Mouse (Mus musculus) limb, embryonic 11.5 days (tissue): ENCODE measurements at regions not wholly inside any gene's neighbourhood (a gene's known extent, or its start where the extent isn't known, plus 50 kb on each side); places are given as distances from the start of the nearest gene placed in this dataset.

Experiments
- ATAC-seq: fragments of 200-750 bp; cut with Nextera tagmentation; 2 replicates; pipeline ENCODE4 v1.8.0; 2017; ENCODE audit warnings: low read depth; ENCODE audit not compliant: insufficient number of reproducible peaks, low FRiP score, low TSS enrichment
- DNase-seq: peaks from one replicate; pipeline ENCODE4 v3.0.0-alpha.2; 2015; ENCODE audit warnings: low spot score
- H3K27ac ChIP-seq: fragments of 300-500 bp; sonication (generic); replicated peaks from 2 replicates; pipeline ENCODE4 v1.5.1; 2014; ENCODE audit warnings: low read depth, mild to moderate bottlenecking, low read length
- H3K27me3 ChIP-seq: fragments of 300-500 bp; sonication (generic); 2 replicates; pipeline ENCODE4 v1.6.1; 2014; ENCODE audit warnings: mild to moderate bottlenecking, low read length, mixed read lengths; ENCODE audit not compliant: control insufficient read depth, insufficient read depth
- H3K36me3 ChIP-seq: fragments of 300-500 bp; sonication (generic); 2 replicates; pipeline ENCODE4 v1.6.1; 2014; ENCODE audit warnings: mild to moderate bottlenecking, low read length, moderate library complexity, mixed read lengths; ENCODE audit not compliant: control insufficient read depth, insufficient read depth
- H3K4me1 ChIP-seq: fragments of 300-500 bp; sonication (generic); 2 replicates; pipeline ENCODE4 v1.6.1; 2014; ENCODE audit warnings: low read length, mixed read lengths; ENCODE audit not compliant: control insufficient read depth, insufficient read depth
- H3K4me2 ChIP-seq: fragments of 300-500 bp; sonication (generic); 2 replicates; pipeline ENCODE4 v1.6.1; 2014; ENCODE audit warnings: low read depth, mild to moderate bottlenecking, moderate library complexity; ENCODE audit not compliant: severe bottlenecking
- H3K4me3 ChIP-seq: fragments of 300-500 bp; sonication (generic); 2 replicates; pipeline ENCODE4 v1.5.1; 2014; ENCODE audit warnings: low read depth, low read length
- H3K9ac ChIP-seq: fragments of 300-500 bp; sonication (generic); 2 replicates; pipeline ENCODE4 v1.6.1; 2014; ENCODE audit warnings: mild to moderate bottlenecking, low read length
- H3K9me3 ChIP-seq: fragments of 300-500 bp; sonication (generic); 2 replicates; pipeline ENCODE4 v1.6.1; 2016; ENCODE audit warnings: low read length; ENCODE audit not compliant: control insufficient read depth
- WGBS: fragments of 180-500 bp; shearing (Covaris S2); extraction: QIAGEN DNeasy Blood & Tissue Kit; methylation state at CpG from one replicate; pipeline ENCODE4 v1.1.7; 2014; 5-methylcytosine and 5-hydroxymethylcytosine counted together

DNA sequence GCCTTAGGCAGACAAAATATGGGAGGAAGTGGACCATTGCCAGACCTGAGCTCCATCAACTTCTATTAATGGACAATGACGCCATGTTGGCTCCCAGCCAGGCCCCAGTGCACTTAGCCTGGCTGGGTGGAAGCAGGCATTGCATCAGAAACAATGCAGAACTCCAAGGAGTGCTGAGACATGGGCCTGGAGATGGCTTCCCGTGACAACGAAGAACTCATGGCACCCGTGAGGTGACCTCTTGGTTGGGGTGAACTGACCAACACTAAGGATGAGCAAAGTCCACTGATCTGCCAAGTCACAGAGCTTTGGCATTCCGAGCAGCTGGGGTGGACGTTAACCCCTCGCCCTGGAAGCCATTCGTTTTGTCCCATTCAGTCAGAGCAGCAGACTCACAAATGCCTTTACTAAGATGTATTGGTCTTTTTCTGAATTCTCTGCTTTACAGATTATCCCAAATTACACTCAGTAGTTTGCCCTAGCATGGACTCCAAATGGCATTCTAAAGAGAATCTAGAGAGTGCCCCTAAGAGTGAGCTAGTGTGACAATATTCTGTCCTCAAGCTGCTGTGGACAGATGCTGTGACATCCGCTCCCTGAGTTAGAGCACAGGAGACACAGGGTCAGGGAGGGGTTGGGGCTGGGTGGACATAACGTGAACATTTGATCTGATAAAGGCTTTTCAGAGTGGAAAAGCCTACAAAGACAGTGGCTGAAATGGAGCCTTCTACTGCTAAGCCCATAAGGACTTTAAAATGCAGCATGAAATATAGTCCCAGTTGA is 108.8 kb downstream of the Snx18 start:
- DNase-seq (no peak), ATAC-seq (no peak)
- no peaks in the 10 kb centered on the region for H3K36me3 ChIP-seq
- no peaks in the 10 kb centered on the region for H3K4me1 ChIP-seq
- H3K27ac ChIP-seq, result no peak overlapping the region
- no peak overlapping the region for H3K9ac ChIP-seq
- no peaks in the 10 kb centered on the region for H3K27me3 ChIP-seq
- H3K4me3 ChIP-seq, result no peak overlapping the region
- no peaks in the 10 kb centered on the region for H3K9me3 ChIP-seq
- WGBS, result 60% methylated on average over 10 of the region's 10 CpGs
- no peak overlapping the region for H3K4me2 ChIP-seq

DNA sequence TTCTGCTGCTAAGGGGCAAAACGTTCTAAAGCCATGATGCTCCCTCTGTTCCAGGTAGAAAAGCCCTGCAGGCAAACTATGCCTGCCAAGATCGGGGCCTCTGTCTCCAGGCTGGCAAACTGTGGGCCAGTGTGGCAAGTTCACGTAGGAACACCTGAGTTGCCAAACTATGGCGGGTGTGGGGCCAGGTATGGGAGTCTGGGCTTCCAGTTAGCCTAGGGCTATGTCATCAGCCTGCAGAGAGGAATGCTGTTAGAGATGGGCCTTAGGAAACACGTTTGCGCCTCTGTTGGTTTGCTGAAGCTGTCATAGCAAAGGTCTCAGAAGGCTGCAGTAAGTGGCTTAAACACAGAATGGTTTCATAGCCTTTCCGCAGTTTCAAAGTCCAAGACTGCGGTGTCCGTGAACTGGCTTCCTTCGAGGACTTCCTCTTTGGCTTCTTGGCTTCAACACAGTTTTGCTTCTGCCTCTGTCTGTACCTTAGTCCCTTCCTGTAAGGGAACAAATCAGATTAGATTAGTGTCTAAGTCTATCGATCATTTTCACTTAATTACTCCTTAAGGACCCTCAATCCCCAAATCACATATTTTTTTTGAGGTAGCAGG is 110.1 kb downstream of the Snx18 start:
- DNase-seq (no peak), ATAC-seq (no peak)
- H3K27ac ChIP-seq, result no peak overlapping the region
- no peaks in the 10 kb centered on the region for H3K27me3 ChIP-seq
- H3K4me3 ChIP-seq, result no peak overlapping the region
- H3K9me3 ChIP-seq, result no peaks in the 10 kb centered on the region
- no peak overlapping the region for H3K4me2 ChIP-seq
- WGBS, result 91% methylated on average over 11 of the region's 11 CpGs
- H3K9ac ChIP-seq, result no peak overlapping the region
- no peaks in the 10 kb centered on the region for H3K4me1 ChIP-seq
- no peaks in the 10 kb centered on the region for H3K36me3 ChIP-seq

DNA sequence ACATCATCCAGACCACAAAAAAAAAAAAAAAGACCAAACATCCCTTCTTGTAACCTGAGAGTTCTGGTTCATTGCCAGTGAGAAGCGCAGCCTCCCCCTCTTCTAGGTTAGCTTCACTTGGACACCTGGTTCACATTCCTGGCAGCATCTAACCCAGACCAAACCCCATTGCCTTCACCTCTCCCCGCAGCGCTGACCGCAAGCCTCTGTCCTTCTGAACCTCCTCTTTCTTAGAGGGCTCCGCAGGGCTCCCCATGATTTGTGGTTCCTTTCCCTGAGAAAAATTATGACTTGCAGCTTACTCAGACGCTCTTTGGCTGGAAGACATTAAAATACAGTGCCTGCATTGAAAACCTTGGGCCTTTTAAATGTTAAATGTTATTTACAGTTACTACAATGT is 115.8 kb downstream of the Snx18 start:
- WGBS, result 71% methylated on average over 6 of the region's 6 CpGs
- no peaks in the 10 kb centered on the region for H3K27me3 ChIP-seq
- ATAC-seq, result peak; percentile 68; the same call in 1 of the 2 replicates
- H3K9ac ChIP-seq, result no peak overlapping the region
- no peaks in the 10 kb centered on the region for H3K36me3 ChIP-seq
- no peak for DNase-seq
- H3K9me3 ChIP-seq, result no peaks in the 10 kb centered on the region
- H3K4me3 ChIP-seq, result no peak overlapping the region
- peaks cover 4% of the 10 kb centered on the region; the same call in 1 of the 2 replicates for H3K4me1 ChIP-seq
- no peak overlapping the region for H3K4me2 ChIP-seq
- H3K27ac ChIP-seq, result no peak overlapping the region

DNA sequence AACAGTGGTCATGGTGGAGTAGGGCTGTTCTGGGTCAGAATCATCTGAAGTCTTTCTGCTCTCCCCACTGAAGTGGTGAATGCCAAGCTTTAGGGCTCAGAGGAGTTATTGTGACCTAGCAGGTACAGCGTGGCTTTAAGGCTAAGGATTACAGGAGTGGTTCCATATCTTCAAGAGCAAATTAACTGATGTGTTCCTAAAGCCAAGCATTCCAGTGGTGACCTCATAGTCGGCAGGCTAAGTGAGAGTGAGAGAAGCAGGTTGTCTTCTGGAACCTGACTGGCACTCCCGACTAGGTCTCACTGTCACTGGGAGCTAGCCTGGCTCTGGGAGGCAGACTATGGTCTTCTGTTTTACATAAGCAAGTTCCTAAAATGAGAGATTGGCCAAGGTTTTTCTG is 116.3 kb downstream of the Snx18 start:
- Histone ChIP-seq H3K4me3 (no peak overlapping the region), H3K27me3 (no peaks in the 10 kb centered on the region), H3K4me2 (no peak overlapping the region), H3K9me3 (no peaks in the 10 kb centered on the region), H3K36me3 (no peaks in the 10 kb centered on the region), H3K27ac (no peak overlapping the region), H3K4me1 (peaks cover 4% of the 10 kb centered on the region; the same call in 1 of the 2 replicates), H3K9ac (no peak overlapping the region)
- ATAC-seq (no peak), DNase-seq (no peak)
- 83% methylated on average over 3 of the region's 3 CpGs for WGBS

DNA sequence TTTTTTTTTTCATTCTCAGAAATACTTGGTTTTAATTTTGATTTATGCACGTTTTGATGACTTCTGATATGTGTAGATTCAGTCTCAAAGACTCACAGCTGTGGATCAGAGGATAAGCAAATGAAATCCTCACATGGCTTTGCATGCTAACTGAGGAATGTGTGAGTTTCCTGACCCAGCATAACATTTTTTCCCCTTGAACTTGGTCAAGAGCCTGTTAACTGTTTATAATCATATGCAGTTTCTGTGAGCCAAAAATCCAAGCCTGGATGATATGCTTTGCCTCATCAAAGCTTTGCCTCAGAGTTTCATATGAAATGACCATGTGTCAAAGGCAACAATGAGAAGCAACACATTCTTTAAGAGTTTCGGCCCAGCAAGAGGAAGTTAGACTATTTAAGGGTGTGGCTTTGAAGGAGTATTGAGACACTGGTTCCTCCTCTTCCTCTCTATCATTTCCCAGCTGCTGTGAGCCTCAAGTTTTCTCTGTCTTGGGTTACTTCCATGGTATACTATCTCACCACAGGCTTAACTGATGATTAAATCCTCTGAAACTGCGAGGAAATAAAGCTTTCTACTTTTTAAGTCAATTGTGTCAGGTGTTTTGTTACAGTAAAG is 117.9 kb downstream of the Snx18 start:
- no peak for DNase-seq
- no peaks in the 10 kb centered on the region for H3K27me3 ChIP-seq
- ATAC-seq, result no peak
- no peaks in the 10 kb centered on the region for H3K9me3 ChIP-seq
- H3K27ac ChIP-seq, result no peak overlapping the region
- WGBS, result 77% methylated on average over 3 of the region's 3 CpGs
- H3K4me3 ChIP-seq, result no peak overlapping the region
- H3K36me3 ChIP-seq, result no peaks in the 10 kb centered on the region
- H3K4me2 ChIP-seq, result no peak overlapping the region
- no peak overlapping the region for H3K9ac ChIP-seq
- H3K4me1 ChIP-seq, result peaks cover 4% of the 10 kb centered on the region; the same call in 1 of the 2 replicates

DNA sequence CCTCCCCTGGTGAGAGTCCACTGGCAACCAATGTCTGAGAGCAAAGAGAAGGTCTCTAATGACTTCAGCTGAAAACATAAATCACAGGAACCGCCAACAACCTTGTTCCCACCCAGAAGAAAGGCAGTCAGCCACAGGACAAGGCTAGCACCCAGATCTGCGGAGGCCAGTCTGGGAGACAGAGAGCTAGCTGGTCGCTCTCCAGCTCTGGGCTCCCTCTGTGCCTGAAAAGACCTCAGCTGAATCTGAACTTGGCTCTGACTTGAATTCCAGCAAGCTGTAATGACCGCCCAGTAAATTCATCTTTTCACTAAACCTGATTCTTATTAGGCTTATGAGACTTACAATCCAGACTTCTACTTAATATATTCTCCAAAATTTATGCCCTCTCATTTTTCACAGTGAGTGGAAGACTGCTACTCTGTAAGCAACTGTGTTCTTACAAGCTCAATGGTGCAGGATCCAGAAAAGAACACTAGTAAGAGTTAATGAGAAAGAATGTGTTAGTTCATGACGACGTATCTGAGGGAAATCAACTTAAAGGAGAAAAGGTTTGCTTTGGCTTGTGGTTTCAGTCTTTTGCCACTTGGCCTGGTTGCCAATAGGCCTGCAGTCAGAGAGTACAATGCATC is 119.2 kb downstream of the Snx18 start:
- DNase-seq (no peak), ATAC-seq (no peak)
- Histone ChIP-seq H3K4me3 (no peak overlapping the region), H3K36me3 (no peaks in the 10 kb centered on the region), H3K27me3 (no peaks in the 10 kb centered on the region), H3K9ac (no peak overlapping the region), H3K27ac (no peak overlapping the region; the same call in 1 of the 2 replicates), H3K4me1 (peaks cover 4% of the 10 kb centered on the region; the same call in 1 of the 2 replicates), H3K4me2 (no peak overlapping the region), H3K9me3 (no peaks in the 10 kb centered on the region)
- WGBS, result 82% methylated on average over 6 of the region's 6 CpGs

DNA sequence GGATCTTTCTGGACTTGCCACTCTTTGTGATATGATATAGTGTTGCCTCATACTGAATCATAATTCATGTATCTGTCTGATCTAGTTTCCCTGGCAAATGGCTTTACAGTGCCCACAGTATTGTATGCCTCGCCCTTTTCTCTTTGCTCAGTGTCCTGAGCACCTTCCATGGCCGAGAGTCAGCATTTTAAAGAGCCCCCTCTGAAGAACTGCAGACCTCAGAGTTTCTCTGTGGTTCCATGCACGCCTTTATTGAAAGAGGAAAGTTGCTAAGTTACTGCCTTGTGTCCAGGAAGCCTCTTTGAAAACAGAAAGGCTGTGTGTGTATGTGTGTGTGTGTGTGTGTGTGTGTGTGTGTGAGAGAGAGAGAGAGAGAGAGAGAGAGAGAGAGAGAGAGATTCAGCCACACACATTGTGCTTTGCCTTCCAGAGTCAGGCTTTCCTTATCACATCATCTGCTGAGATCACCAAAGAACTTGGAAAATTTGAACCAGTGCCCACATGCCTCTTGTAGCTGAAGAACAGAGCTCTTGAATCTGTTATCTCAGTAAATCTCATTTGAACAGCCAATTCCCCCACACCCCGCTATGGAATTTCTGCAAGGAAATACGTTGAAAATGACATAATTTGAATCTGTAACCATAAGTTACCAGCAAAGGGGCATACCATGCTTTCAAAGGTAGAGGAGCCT is 122.6 kb downstream of the Snx18 start:
- DNase-seq (no peak), ATAC-seq (no peak)
- no peak overlapping the region for H3K4me2 ChIP-seq
- no peaks in the 10 kb centered on the region for H3K4me1 ChIP-seq
- H3K4me3 ChIP-seq, result no peak overlapping the region
- H3K9me3 ChIP-seq, result no peaks in the 10 kb centered on the region
- no peaks in the 10 kb centered on the region for H3K36me3 ChIP-seq
- 82% methylated on average over 5 of the region's 5 CpGs for WGBS
- H3K9ac ChIP-seq, result no peak overlapping the region
- no peak overlapping the region for H3K27ac ChIP-seq
- no peaks in the 10 kb centered on the region for H3K27me3 ChIP-seq

DNA sequence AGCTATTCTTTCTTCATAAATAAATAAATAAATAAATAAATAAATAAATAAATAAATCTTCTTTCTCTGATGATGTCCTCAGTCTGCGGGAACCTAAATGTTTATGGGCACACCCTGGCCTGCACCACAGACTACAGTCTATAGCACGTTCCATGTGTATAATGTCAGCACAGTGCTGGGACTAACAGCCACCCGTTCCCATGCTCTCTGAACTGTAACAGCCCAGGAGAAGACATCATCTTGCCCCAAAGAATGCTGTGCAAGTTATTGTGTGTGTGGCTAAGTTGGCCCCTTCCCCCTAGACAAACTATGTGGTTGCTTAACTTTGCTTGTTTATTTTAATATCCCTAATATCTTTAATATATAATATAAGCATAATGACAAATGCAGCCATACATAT is 123.2 kb downstream of the Snx18 start:
- no peaks in the 10 kb centered on the region for H3K36me3 ChIP-seq
- no peaks in the 10 kb centered on the region for H3K9me3 ChIP-seq
- DNase-seq (no peak), ATAC-seq (no peak)
- WGBS, result 88% methylated on average over 3 of the region's 3 CpGs
- no peak overlapping the region for H3K4me3 ChIP-seq
- H3K4me2 ChIP-seq, result no peak overlapping the region
- H3K4me1 ChIP-seq, result no peaks in the 10 kb centered on the region
- H3K27ac ChIP-seq, result no peak overlapping the region
- H3K27me3 ChIP-seq, result no peaks in the 10 kb centered on the region
- no peak overlapping the region for H3K9ac ChIP-seq
